Mouse (Mus musculus): ENCODE data around the gene Pin1rt1. TPM values are rescaled to one million over a fixed set of nuclear protein-coding genes. Genes with fewer than 3 reads are reported as not detected.

Gene Pin1rt1
- total and polyA plus RNA-seq, 3 experiments: not detected

DNA sequence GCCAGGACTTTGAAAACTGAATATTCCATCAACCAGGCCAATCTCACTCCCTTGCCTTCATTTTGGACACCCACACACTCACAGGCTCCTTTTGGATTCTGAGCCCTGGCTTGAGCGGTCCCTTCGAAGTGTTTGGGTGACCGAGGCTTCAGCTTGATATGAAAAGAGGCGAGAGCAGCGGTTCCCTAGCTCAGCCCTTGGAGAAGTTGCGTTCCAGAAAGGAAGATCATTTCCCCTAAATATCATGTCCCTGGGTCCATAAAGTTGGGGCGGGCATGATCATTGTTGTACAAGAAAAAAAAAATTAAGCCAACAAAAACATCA, 3.7 kb downstream of the Pin1rt1 start:
- no peak for DNase-seq

- peak; percentile 82 for DNase-seq
Measured at GRCm38 (mm10) chr2:104711585-104712485, 4.3 kb downstream of the Pin1rt1 start, which contains the start of gene Tcp11l1. Gene Tcp11l1 (minus strand): TSS chr2:104712169.

- no peak for DNase-seq
Measured at GRCm38 (mm10) chr2:104710670-104711370, 5.4 kb downstream of the Pin1rt1 start.

- no peak for DNase-seq
Measured at GRCm38 (mm10) chr2:104709786-104710337, 6.3 kb downstream of the Pin1rt1 start.

DNA sequence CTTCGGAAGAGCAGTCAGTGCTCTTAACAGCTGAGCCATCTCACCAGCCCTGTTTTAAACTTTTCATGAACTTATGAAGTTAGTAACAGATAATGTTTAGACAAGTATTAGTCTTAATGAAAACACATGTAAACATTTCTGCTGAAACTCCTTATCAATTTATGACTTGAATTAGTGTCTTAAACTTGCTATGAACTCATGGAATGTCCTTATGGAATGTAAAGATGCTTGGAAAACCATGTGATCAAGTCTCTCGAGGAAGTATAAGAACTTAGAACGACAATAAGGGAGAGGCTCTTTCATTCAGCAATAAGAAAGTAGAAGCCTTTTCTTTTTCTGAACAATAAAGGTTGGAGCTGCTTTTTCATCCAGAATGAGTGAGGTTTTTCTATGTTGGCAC, 11.8 kb downstream of the Pin1rt1 start:
- DNase-seq: no peak

DNA sequence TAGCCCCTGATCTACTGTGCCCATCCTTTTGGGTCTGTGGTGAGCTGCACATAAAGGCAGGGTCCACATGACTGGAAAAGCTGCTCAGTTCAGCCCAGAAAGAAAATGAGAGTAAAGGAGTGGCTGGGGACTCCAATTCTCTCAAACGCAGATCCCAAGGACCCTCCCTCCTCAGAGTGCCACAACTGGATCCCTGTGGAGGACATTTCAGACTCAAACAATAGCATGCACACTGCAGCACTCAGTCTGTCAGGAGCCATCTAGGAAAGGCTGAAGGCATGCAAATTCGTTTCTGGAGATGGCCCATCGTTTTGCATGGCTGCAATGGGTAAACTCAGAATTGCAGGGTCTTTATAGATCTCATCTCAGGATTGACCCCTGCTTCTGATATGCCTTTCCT, 13.0 kb downstream of the Pin1rt1 start:
- DNase-seq: no peak

- DNase-seq: no peak
Measured at GRCm38 (mm10) chr2:104699659-104700058, 16.5 kb downstream of the Pin1rt1 start.

- peak; percentile 33 for DNase-seq
Measured at GRCm38 (mm10) chr2:104692551-104692950, 23.6 kb downstream of the Pin1rt1 start.

DNA sequence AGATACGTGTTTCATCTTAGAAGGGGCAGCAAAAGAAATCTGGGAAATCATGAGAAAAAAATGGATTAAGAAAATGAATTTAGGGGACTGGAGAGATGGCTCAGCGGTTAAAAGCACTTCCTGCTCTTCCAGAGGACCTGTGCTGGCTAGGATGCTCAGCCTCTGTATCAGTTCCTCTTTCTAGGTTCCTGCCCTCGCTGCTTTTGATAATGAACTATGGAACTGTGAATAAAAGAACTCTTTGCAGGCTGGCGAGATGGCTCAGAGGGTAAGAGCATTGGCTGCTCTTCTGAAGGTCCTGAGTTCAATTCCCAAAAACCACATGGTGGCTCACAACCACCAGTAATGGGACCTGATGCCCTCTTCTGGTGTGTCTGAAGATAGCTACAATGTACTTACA, 25.5 kb downstream of the Pin1rt1 start:
- DNase-seq: no peak

- DNase-seq: no peak
Measured at GRCm38 (mm10) chr2:104688724-104689123, 27.5 kb downstream of the Pin1rt1 start.

GRCm38 (mm10) chr2:104688321-104688720, 27.9 kb downstream of the Pin1rt1 start:
- DNase-seq: no peak

DNA sequence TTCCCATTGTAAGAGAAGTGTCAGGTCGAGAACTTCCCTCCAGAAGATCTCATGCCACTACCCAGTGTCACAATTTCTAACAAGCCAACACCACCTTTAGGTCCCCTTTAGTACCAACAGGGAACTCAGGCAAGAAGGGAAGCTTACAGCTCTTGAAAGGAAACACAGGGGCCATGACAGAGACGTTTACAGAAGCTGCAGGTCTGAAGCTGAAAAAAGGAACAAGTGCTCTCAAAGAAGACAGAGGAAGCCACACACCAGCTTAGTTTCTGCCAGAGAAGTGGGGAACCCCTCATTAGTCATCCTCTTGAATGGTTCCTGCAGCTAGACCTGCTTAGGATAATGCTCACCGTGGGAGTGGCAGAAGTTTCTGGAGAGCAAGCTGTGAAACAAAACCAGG, 28.9 kb downstream of the Pin1rt1 start:
- DNase-seq: no peak

GRCm38 (mm10) chr2:104685418-104685817, 30.8 kb downstream of the Pin1rt1 start:
- peak; percentile 74 for DNase-seq

- DNase-seq: no peak
Measured at GRCm38 (mm10) chr2:104684771-104685170, 31.4 kb downstream of the Pin1rt1 start.

DNA sequence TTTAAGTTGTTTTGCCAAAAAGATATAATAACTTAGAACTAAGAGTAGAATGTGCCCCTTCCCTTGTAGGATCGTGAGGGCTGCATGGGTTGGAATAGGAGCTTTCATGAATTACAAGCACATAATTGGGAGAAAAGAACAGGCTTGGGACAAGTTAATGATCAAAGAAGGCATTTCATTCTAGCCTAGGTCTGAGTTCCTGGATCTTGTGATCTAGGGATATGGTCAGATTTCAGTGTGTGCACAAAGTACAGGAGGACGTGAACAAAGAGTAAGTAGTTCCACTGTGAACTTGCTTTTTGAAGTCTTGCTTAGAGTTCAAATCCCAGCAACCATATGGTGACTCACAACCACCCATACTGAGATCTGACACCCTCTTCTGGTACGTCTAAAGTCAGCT, 38.9 kb downstream of the Pin1rt1 start:
- no peak for DNase-seq

- no peak for DNase-seq
Measured at GRCm38 (mm10) chr2:104671724-104672123, 44.5 kb downstream of the Pin1rt1 start.

DNA sequence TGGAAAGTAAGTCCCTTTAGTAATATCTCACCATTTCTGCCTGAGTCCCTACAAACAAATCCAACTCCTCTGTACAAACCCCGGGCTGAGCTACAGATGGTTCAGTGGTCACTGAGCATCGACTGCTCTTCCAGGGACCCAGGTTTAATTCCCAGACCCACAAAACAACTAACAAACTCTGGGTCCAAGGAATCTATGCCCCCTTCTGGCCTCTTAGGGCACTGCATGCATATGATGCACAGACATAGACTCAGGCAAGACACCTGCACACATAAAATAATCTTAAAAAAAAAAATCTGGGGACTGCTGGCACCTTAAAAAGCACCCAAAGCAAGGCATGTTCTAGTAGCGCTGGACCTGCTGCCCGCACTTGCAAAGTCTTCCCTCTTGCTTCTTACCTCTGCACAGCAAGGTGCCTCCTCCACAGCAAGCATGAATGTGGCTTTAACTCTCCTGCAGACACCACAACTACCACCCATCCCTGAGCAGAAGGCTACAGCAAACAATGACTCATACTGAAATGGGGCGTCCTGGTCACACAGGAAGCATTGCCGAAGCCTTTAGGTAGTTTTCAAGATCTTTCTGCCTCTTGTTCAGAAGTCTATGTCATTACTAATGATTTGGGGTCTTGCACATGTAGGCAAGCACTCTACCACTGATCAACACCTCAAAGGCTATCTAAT, 46.9 kb downstream of the Pin1rt1 start:
- DNase-seq: peak; percentile 38

Other genes starting within 250 kb of the Pin1rt1 start
- gene Hipk3, start 221.9 kb downstream of the Pin1rt1 start, total RNA-seq (2021): 100 to 1,000 TPM; 116 to 136 TPM
- 28.8 and 30.6 TPM in 2 replicates for gene Hipk3, start 221.9 kb downstream of the Pin1rt1 start, polyA plus RNA-seq (2012; rRNA removed)
- 10 to 100 TPM; 29.7 to 49.6 TPM for gene Cstf3, start 125.9 kb downstream of the Pin1rt1 start, total RNA-seq (2021)
- 2.9 and 3.9 TPM in 2 replicates for gene Cstf3, start 125.9 kb downstream of the Pin1rt1 start, polyA plus RNA-seq (2012; rRNA removed)
- gene Tcp11l1, start 4.2 kb downstream of the Pin1rt1 start, total RNA-seq (2021): 10 to 100 TPM in 1 of 2 experiments, 1 to 10 TPM in 1; 7.8 to 17.1 TPM
- 9.0 and 11.1 TPM in 2 replicates for gene Tcp11l1, start 4.2 kb downstream of the Pin1rt1 start, polyA plus RNA-seq (2012; rRNA removed)
- gene Depdc7, start 26.5 kb upstream of the Pin1rt1 start, total RNA-seq (2021): 1 to 10 TPM; 1.6 to 2.0 TPM
- 0.21 and 0.59 TPM in 2 replicates for gene Depdc7, start 26.5 kb upstream of the Pin1rt1 start, polyA plus RNA-seq (2012; rRNA removed)
- 10 to 100 TPM; 19.1 to 29.0 TPM for gene Qser1, start 100.4 kb upstream of the Pin1rt1 start, total RNA-seq (2021)
- 3.0 and 3.6 TPM in 2 replicates for gene Qser1, start 100.4 kb upstream of the Pin1rt1 start, polyA plus RNA-seq (2012; rRNA removed)
- gene Prrg4, start 133.5 kb upstream of the Pin1rt1 start, total RNA-seq (2021): 1 to 10 TPM; 4.1 to 9.6 TPM
- gene Prrg4, start 133.5 kb upstream of the Pin1rt1 start, polyA plus RNA-seq (2012; rRNA removed): 1.1 and 1.3 TPM in 2 replicates
- gene Ccdc73, start 151.4 kb upstream of the Pin1rt1 start, total RNA-seq (2021): 1 to 10 TPM; 5.3 to 6.9 TPM
- 0.49 and 1.2 TPM in 2 replicates for gene Ccdc73, start 151.4 kb upstream of the Pin1rt1 start, polyA plus RNA-seq (2012; rRNA removed)

All from adrenal gland, adult 2 months (tissue).